Mouse (Mus musculus): ENCODE data around the gene Nav3.
"Not testable (repeated sequence)": the region's sequence is repeated elsewhere in the genome, so short reads cannot be mapped to it uniquely, and the experiment has no call there.

Nav3 gene

DNA sequence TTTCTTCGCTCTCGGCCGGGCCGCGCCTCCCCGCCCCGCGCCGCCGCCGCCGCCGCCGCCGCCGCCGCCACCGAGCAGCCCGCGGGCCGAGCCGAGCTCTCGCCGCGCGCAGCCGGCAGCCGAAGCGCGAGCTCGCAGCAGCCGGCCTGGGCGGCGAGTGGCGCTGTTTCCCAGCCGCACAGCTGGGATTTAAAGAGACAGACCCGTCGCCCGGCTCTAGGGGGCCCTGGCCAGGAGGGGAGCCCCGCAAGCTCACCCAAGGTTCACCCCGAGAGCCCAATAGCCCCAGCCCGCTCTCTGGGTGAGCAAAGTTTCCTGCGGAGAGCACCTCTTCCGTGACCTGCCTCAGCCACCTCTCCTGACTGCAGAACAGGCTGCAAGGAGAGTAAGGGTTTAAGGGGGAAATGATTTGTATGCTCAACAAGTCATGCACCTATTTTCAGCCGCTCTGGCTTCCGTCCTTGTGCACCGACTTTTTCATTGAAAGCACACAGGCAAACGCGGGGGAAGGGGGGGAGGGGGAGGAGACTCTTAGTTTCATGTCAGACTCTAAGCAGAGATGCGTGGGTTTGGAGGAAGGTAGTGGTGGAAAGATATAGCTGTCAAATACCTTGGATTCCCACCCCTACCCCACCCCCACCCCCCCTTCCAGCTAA lies at the start of gene Nav3:
Nav3 (minus strand) TSS at position 367 of the 656 bp plus-strand sequence.
- DNase-seq = peak; percentile 76 to 83

DNA sequence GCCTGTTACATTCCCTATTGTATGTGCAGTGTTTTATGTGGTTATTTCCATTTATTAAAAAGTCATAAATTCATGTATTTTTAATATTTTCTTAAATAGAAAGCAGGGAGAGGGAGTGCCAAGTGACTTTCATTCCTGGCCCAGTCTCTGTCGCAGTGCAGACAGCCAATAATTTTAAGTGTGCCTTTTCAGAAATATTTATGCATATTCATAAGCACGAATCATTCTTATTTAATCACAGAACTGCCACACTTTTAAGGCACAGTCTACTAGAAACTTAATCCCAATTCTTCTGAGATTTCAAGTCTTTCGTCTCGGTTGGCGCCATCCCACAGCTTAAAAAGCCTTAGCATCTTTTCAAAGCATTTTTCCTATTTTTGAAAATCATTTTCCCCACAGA lies 29.3 kb upstream of the Nav3 start:
- no peak for DNase-seq

DNA sequence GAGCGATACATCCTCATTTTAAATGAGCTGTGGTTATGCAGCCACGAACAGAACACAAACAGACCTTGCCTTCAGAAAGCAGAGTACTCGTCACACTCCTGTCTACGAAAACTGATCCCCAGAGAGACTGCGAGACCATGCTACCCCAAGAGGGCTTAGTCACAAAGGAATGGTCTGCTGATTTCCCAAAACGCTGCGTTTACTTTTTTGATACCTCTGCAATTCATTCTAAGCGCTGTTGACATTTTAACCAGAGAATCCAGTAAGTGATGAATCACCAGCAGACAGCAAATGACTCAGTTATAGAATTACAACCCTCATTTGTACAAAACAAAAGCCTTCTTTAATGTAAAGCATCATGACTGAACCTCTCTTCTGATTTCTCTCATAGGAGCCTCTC lies 28.8 kb upstream of the Nav3 start:
- no peak for DNase-seq

DNA sequence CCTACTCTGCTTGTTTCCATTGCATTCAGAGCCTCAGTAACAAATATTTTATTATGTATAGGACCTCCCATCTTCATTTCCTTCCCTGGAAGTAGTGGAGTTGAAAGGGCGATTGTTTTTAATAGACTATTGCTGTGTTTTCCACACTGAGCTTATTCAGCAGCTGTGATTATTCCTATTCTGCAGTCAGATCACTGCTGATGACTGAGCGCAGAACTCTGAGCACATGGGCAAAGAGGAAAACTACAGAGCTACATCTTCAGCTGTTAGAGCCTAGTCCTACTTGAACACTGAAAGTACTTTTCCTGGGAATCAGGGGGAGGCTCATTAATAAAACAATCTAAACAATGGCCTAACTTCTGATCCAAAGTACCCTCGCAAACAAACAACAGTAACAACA lies 23.2 kb upstream of the Nav3 start:
- DNase-seq = no peak

DNA sequence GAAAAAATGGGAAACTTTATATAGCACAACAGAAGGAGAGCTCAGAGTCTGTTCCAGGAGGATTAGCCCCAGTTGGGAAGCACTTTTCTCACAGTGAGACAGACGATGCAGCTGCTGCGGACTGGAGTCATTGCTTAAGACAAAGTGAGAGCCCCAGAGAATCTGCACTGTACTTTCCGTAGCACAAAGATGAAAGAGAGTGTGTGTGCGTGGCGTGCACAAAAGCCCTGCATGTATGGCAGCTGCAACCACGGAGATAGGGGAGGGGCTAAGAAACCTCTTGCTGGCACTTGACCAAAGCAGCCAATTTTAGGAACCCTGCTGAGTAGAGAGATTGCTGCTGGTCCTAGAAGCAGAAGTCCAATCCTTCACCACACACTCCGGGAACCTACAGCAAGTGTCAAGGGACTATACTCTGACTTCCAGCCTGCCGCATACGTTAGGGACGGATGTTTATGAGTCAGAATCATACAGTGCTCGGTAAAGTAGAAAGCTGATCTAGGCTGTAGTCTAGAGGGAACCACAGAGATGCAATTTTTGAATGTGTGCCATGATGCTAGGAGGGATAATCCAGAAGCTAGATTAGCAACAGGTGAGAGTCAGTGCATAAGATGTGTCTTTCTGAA lies 21.8 kb upstream of the Nav3 start:
- DNase-seq = no peak

DNA sequence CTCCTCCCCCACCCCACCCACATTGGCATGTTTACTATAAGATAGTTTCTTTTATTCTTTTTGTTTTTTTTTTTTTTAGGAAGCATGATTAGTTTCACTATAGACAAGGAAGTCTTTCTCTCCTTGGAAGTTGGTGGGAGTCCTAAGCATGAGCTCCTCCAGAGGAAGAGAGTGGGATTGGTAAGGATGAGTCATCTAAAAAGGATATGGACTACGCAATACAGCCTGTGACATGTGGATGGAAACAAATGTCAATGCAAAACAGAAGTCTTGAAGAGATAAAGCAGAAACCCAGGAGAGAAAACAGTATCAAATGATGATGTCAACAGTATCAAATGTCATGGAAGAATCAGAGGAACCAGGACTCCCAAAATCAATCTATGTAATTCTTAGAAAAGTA lies 18.1 kb upstream of the Nav3 start:
- no peak for DNase-seq

DNA sequence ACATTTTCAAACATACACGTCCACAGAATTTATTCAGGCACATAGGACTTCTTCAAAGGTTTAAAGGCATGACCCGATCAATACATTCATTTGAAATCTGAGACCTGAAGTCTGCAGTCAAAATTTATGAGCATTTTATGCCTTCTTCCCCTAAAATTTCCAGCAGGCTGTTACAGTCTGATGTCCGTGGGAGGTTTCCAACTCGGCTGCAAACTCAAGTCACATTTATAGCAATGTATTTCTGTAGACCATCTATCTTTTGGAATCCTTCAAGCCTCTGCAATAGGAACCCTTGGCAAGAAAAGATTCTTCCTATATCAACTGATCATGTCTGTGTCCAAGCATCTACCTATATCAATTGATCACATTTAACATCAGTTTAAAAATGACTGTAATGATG lies 13.4 kb upstream of the Nav3 start:
- DNase-seq = no peak

DNA sequence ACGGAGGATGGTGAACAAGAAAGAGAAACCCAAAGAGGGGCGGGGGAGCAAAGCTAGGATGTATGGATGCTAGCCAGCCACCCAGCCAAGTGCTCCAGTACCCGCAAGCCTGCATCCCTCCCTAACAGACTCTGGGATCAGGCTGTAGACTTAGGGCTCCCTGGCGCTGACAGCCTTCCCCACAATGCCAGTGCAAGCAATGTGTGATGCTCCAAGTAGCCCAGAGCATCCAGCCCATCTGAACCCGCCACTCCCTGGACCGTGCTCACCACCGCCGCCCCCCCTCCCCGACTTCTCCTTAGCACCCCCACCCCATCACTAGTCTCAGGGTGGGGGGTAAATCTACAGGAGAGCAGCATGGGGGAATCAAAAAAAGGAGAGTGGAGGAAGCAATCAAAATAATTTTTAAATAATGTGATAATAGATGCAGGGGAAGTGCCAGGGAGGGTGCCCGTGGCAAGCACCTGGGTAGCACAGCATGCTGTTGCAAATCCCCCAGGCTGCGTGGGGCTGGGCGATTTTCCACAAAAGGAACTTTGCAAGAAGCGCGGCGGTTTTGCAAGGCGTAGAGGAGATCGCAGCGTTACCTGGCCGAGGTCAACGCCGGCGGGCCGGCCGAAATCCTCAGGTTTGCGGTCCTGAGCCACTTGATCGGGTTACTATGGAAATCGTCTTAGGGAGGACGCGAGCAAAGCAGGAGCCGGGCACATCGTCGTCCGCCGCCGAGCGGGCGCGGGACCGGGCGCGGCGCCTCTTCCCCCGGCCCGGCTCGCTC lies 754 bp downstream of the Nav3 start:
- peak; percentile 73 to 78 for DNase-seq

DNA sequence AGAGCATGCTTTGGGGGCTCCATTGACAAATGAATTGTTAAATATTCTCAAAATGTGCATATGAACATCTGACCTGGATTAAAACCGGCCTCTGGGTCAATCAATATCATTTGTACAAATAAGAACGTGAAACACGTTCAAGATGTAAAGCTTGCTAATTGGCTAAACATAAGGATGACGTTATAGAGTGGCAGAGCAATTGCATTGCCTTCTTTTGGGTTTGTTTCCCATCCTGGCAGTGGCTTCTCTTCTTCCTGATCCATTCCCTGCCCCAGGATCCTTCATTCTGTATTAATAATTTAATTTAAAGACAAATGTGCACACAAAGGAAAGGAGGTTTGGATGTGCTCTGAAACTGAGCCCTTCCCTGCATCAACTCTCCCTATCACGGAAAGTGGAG lies 2.4 kb downstream of the Nav3 start:
- DNase-seq = peak in 1 of 2 experiments; percentile 28

DNA sequence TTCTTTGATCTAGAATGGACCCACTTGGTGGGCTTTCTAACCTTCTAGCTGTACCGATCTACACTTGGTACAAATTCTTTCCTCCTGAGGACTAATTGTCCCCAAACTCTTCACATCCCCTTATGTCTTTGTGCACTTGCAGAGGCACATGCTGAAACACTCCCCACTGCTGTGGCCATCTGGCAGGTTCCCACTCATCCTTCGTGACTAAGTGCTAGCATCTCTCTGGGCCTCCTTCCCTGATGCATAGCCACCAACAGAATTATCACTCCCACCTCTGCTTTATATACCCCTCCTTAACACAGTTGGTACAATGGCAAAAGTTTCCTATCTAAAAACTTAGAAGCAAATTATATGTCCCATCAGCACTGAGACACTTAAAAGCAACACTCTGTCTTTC lies 15.6 kb downstream of the Nav3 start:
- DNase-seq = peak; percentile 40 to 62

DNA sequence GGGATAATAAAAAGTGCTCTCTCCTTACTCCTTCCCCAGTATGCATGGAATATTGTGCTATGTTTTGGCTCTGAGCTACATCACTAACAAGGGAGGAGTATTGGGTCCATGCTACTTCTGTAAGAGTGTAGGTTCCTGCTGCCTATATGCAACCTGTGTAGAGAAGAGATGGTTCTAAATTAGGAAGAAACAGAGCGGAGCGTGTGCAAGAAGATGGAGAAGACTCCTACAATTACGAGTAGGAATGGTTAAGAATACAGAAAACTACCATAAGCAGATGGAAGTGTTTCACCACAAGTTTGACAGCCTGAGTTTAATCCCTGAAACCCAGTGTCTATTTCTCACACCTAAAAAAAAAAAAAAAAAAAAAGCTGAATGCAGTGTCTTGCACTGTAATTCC lies 24.9 kb downstream of the Nav3 start:
- DNase-seq = no peak

DNA sequence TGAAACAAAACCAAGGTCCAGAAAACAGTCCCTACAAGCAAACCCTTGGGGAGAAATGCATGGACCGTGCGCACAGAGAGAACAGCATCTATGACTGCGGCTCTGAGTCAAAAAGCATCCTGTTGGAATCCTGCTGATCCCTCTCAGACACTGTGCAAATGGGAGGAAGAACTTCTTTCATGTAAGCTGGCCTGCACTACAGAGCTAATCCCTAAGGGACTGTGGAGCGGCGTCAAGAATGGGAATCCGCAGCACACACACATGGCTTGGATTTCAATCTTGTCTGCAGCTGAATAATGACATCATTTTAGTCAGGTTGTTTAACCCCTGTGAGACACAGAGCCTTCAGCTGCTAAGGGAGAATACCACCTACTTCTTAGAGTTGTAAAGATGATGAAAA lies 26.4 kb downstream of the Nav3 start:
- no peak for DNase-seq

DNA sequence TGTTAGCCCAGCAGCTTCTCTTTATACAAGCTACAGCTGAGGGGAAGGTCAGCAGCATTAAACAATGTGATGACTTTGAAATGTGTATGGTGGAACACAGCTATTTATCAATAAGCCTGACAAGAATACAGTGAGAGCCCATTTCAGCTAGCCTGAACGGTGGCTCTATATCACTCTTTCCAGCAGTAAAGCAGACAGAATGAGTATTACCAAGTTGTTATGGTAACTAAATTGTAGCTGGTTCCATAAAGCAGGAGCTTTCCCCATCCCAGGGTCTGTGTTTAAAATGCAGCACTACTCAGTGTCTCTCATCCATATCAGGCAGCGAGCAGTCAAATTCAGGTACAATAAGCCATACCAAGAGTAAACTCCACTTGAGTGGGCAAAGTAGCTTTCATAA lies 27.0 kb downstream of the Nav3 start:
- DNase-seq = no peak

DNA sequence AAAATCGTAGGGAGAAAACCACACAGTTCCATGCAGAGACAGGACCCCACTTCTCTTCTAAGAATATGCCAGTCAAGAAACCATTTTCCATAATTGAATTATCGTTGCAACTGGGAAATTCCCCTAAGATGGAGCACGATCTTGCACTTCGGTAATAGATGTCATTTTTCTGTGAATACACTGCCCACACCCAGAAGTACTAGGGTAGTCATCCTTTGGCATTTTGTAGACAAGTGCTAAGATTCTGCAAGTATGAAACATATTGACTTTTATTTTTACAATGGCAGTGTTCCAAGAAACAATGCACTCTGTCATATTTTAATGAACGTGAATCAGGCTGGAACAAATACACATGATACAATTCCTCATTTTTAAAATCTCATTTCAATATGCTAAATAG lies 34.5 kb downstream of the Nav3 start:
- DNase-seq = no peak

DNA sequence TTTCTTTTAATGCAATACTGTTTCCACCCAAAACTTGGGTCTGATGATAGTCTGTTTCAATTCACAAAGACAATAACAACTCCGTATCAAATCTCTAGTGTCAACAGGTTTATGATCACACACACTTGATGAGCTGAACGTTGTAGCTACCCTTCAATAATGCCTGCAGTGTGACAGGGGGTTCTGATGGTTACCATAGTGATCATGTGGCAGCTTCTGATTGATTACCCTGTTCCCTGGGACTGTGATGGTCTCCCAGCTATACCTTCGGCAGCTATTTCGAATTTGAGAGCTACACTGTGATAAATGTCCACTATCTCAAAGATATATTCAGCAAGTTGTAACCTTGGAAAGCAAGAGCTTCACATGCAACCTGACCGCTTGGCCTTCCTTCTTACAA lies 39.0 kb downstream of the Nav3 start:
- no peak for DNase-seq

DNA sequence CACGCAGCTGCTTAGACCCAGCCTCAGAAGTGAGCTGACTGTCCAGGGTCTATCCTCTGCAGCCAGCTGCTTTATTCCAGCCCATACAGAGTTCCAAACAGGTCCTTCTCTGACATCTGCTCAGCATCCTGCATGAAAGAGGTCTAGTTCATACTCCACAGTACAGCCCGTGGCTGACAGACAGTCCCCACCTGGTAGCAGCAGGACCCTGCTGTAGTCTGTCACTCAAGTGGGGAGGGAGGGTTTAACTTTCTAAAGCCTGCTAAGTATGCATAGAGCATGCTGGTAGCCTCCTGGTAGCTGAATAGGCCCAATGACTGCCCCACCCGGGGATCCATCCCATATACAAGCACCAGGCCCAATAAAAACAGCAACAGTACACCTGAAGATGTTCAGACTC lies 40.4 kb downstream of the Nav3 start:
- DNase-seq = no peak

DNA sequence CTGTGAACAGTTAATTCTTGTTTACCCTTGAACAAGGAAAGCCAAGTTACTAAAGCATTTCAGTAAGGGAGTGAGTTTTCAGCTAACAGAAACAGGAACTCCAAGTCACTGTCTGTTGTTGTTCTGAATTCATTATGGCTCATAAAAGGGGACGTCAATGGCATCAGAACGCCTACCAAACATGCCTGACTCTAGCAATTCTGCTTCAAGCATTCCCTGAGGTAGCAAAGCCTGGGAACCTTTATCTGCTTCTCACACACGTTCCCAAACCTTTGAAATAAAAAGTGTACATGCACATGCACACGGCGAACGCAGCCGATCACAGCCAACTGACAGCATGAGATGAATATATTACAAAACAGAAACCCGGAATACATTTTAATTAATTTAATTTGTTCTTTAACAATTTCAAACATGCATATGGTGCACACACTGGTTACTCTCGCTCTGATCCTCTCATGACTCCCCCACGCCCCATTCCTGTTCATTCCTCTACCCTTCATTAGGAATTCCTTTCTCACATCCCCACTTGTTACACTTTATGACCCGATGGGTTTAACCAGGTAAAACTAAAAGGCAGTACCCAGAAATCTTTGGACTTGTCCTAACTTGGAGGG lies 42.6 kb downstream of the Nav3 start:
- no peak for DNase-seq

DNA sequence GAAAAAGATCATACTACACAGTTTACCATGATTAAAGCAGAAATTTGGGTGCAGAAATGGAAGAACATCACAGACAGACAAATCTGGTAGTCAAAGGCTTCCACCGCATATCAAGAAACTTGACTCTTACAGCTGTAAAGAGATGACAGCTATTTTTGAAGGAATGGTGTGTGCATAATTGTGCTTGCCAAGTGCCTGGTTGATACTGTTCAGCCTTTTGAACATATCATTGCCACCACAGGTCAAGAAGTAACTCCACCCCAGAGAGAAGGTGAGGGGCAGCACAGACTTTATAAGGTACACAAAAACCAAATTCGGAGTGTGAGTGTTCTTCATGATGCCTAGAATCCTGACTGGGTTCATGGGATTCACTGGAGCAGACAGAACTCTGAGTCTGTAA lies 53.1 kb downstream of the Nav3 start:
- no peak for DNase-seq

DNA sequence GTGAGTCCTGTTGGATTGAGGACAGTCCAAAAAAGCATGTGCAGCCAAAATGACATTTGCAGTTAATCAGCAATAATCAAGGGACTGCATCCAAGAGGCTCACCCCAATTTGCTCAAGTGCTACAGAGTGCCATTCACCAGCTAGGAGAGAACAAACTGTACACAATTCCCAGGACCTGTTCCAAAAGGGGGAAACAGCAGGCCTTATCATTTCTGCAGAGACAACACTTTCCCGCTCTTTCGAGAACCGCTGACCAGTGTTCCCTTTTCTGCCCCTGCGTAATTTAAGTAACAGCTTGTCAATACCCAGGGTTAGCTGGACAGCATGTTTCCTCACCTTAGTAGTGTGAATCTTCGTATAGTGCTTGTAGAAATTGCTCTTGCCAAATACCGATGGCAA lies 55.4 kb downstream of the Nav3 start:
- no peak for DNase-seq

DNA sequence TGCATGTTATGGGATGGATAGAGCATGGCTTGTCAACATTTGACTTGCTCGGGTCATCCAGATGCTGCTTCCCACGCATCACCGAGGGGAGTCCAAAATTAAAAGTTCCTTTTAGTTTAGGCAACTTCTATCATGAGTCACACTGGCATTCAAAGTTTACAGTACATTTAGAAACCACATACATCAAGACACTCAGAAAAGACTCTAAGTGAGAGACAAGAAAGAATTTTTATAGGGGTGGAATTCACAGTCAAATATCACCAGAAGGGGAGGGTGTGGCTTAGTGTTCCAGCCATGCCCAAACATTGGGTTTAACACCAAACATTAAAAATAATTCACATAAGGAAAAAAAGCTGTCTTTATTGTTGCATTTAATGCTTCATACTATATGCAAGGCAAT lies 57.4 kb downstream of the Nav3 start:
- DNase-seq = no peak

DNA sequence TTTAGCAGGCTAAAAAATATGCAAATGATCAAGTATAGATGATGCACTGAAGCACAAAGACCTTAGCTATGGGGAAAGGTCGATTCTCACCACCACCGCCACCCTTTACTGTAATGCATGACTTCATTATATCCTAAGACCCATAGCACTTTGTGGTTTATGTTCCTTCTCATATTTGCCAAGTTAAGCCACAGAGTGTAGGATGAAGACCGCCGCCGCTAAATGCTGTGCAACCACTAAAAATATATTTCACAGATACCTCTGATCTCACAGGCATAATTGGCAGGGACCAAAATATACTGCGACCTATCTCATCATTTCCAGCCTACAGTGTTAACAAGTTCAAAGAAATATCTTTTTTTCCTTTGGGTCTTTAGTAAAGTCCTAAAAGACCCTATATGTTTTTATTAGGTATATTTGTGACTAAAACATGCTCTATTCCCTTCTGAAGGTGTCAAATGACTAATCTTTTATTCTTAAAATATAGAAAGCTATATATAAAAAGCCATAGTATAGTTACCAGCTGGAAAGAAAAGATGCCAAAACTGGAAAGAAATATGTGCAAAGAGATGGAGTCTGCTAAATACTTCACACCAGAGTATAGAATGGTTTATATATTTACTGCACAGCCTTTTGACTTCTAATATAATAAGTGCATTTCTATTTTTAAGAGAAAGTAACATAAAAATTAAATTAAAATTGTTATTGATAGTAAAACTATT lies 69.4 kb downstream of the Nav3 start:
- no peak for DNase-seq

DNA sequence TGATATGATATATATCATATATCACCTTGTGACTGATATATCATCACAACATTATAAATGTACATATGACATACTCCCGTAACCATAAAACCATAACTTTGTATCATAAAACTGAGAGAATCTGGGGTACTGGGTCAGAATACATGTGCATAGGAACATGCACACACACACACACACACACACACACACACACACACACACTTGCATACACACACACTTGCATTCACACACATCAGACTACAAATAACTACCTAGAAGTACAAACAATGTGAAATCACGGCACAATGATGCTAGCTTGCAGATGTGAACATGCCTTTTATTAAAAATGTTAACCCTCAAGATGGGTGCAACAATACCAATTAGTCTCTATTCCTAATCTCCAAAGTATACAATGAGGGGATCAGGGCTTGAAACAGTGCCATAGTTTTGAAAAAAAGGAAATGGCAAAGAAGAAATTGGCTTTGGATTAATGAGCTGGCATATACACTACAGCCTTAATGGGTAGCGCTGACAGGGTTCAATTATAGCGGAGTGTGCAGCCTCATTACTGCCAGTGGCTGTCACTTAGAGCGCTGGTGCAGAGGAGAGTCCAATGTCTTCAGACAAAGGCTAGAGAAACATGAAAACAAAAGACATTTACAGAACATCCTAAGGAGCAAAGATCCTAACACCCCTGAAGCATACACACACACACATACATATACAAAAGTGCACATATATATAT lies 72.3 kb downstream of the Nav3 start:
- DNase-seq = not testable (repeated sequence)

Measured in cerebellum, postnatal 14 days (tissue).